21 mouse cellular contexts compared by ENCODE assay signal in genomic region chr6:100145869-100146268, GRCm38 (mm10).
"Had no signal": no experiment of that assay in that cellular context is flagged by ENCODE, and none has a peak within 500 bp of the region (broad histone marks: within the 10 kb centered on the region; RNA-seq: fewer than 3 reads in every experiment).

No protein-coding gene starts in this region.

- H3K4me2 ChIP-seq: kidney, embryonic 15.5 days; limb, embryonic 13.5 days; liver, embryonic 12.5 days; liver, embryonic 15.5 days; midbrain, embryonic 13.5 days; neural tube, embryonic 13.5 days; stomach, embryonic 15.5 days had no signal

- DNase-seq: kidney, adult 11 months; kidney, adult 8-10 months; kidney, postnatal 14 days; kidney, postnatal 4 days; liver; lung, adult 2 months; retina, postnatal 1 day; spleen, adult 18-20 months; thymus, postnatal 36 days had no signal

- H3K9me3 ChIP-seq: kidney, embryonic 15.5 days; limb, embryonic 10.5 days; limb, embryonic 13.5 days; liver, embryonic 12.5 days; liver, embryonic 15.5 days; megakaryocyte, embryonic 14.5 days; midbrain, embryonic 10.5 days; midbrain, embryonic 13.5 days; neural tube, embryonic 13.5 days; stomach, embryonic 15.5 days had no signal

- H3K27me3 ChIP-seq: liver, embryonic 15.5 days; stomach, embryonic 15.5 days had no signal

- H3K9ac ChIP-seq: kidney, embryonic 15.5 days; limb, embryonic 13.5 days; liver, embryonic 12.5 days; liver, embryonic 15.5 days; midbrain, embryonic 13.5 days; neural tube, embryonic 13.5 days; stomach, embryonic 15.5 days had no signal

- H3K36me3 ChIP-seq: kidney, embryonic 15.5 days; limb, embryonic 10.5 days; limb, embryonic 13.5 days; liver, embryonic 12.5 days; liver, embryonic 15.5 days; midbrain, embryonic 10.5 days; midbrain, embryonic 13.5 days; neural tube, embryonic 13.5 days; stomach, embryonic 15.5 days had no signal

- H3K27ac ChIP-seq: kidney, embryonic 15.5 days; liver, embryonic 12.5 days; liver, embryonic 15.5 days; midbrain, embryonic 10.5 days; midbrain, embryonic 13.5 days; neural tube, embryonic 13.5 days; stomach, embryonic 15.5 days had no signal

- ATAC-seq: liver, embryonic 12.5 days; midbrain, embryonic 13.5 days; midbrain, embryonic 16.5 days had no signal

- H3K4me3 ChIP-seq: kidney, embryonic 15.5 days; limb, embryonic 10.5 days; limb, embryonic 13.5 days; liver, embryonic 12.5 days; liver, embryonic 15.5 days; megakaryocyte, embryonic 14.5 days; midbrain, embryonic 10.5 days; midbrain, embryonic 13.5 days; myocyte; neural tube, embryonic 13.5 days; stomach, embryonic 15.5 days had no signal
